Mouse (Mus musculus): ENCODE measurements at regions not wholly inside any gene's neighbourhood (a gene's known extent, or its start where the extent isn't known, plus 50 kb on each side); places are given as distances from the start of the nearest gene placed in this dataset.

DNA sequence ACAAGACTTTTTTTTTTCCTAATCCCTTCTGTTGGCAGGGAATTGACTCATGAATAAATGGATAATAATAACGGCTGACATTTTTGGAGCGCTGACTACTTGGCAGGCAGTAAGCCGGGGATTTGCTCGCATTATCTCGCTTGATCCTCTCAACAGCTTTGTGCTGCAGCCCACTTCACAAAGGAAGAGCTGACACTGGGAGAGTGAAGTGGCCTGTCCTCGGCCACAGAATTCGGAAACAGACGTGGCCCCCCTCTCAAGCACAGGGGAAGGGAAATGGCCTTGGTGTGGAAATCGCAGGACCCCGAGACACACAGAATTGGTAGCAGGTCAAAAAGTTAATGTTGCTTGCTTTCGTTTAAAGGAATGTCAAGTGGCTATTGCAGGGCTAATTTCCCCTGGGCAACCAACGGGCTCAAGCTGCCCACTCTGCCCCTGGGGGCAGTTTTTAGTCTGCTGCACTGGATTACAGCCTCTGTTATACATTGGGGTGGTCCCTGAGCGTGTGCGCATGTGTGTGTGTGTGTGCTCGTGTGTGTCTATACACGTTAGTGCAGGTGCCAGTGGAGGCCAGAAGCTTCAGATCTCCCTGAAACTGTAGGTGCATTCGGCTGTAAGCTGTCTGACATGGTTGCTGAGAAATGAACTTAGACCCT, 483.1 kb downstream of the Plcl1 start:
- DNase-seq (ENCODE audit: low spot score in 2 of 2), result no peak

DNA sequence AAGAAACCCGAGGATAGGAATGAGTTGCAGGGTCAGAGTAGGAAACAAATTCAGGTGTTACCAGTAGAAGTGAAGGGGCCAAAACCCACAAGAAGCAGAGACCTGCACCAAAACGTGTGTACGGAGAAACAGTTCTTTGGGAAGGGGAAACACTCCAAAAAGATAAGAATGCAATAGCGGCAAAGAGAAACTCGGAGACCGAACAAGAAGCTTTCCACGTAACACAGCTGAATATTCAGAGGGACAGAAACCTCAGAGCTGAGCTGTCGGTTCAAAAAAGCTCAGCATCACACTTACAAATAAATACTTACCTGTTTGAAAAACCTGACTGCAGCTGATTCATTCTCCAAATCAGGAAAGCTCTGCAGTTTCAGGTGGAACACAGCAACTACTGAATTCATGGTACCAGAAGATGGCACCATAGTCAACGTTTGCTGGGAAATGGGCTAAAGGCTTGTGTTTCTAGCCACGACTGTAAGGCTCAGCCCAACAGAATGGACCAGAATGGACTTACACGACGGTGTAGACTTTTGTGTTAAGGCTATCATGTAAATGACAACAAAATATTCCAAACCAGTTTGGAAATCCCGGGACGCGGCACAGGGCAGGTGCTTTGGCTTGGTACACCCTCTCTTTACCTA, 484.9 kb downstream of the Plcl1 start:
- no peak for DNase-seq (ENCODE audit: low spot score in 2 of 2)

DNA sequence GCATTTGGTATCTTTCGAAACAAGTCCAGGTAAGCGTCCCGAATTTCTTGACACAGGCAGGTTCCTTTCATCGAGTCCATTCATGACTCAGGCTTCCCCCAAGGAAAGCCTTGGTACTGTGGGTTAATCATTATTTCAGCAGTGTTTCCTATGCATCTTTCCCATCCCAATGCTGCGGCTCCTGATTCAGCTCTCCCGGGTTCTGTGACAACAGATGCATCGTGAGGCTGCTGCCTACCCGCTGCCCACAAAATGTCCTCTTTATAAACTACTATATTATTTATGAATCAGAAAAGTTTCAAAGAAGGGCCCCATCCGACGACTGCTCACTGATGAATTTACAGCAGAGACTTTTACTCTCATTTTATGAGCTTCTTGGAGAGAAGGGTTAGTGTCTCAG, 486.2 kb downstream of the Plcl1 start:
- DNase-seq (ENCODE audit: low spot score in 2 of 2), result no peak

DNA sequence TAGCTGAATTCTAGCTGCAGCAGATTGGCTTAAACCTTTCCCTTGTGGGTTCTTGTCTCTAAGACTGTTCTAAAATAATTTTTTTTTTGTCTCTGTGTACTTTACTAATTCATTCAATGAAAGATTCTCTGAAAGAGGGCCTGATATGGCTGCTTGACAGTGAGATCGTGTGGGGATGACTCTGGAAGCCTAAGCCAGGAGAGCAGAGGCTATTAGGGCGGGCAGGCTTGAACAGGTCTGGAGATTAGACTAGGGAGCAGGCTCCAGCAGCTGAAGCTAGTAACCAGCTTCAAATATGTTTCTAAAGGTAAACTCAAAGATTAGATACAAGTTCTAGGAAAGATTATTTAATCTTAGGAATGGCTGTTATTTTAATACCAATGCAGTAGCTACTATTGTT, 491.9 kb downstream of the Plcl1 start:
- no peak for DNase-seq (ENCODE audit: low spot score in 2 of 2)

DNA sequence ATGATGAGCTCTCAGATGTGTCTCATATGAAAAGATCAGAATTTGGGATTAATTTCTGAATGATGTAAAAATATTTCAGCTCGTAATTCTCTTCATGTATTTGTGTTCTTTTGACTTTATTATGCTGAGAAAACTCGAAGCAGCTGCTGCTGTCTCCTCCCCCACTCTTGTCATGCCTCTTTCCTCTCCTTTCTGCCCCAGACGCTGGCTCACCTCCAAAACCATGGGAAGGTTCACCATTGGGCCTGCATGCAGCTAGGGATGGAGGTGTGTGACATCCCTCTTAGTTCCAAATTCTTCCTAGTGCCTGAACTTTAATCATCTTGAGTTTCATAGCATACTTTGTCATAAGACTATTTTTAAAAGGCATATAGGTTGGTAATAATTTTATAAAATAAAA, 492.3 kb downstream of the Plcl1 start:
- DNase-seq (ENCODE audit: low spot score in 2 of 2), result no peak

DNA sequence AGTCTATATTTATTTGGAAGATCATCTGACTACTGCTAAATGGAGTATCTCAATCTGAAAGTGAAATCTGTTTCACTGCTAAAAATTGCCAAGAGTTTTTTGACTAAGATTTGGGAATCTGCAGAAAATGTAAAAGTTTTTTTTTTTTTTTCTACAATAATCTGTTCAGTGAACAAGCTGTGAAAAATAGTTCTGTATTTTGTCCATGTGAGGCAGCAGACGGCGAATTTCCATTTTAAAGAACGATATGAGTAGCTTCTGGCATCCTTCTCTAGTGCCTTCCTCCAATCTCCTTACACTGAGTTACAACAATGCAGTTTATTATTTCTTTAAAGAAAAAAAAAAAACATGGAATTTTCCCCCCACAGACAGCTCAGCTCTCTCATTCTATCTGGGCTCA, 494.3 kb downstream of the Plcl1 start:
- DNase-seq (ENCODE audit: low spot score in 2 of 2), result no peak

DNA sequence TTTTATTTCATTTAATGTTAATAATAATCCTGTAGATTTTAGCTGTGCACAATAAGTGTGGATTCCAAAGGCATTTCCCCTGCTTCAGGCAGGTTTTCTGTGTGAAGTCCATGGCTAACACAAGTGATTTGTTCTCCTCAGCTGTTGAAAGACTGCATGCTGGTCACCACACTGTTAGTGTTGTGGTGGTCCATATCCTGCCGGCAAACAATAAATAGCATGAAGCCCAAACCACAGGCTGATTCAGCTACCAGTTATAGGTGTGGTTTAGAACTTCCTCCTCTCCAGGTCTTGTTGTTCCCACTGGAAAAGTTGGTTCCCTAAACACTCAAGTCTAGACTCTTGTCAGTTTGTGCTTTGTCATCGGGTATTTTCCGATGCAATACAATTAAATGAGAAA, 497.5 kb downstream of the Plcl1 start:
- DNase-seq (ENCODE audit: low spot score in 2 of 2), result no peak

DNA sequence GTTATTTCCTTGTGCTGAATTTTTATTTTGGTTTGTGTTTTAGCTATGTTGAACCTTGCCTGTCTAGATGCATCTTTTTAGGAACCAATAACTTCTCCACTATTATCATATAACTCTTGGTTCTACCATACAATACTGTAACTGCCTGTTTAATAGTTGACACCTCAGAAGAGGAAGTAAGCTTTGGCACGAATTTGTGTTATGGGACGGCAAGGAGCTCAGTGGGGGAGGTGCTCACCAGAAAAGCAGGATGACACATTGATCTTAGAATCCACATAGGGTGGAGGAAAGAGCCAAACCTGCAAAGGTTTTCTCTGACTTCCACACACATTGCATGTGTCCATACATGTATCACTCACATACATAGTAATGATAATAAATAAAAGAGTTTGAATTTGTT, 498.9 kb downstream of the Plcl1 start:
- no peak for DNase-seq (ENCODE audit: low spot score in 2 of 2)

DNA sequence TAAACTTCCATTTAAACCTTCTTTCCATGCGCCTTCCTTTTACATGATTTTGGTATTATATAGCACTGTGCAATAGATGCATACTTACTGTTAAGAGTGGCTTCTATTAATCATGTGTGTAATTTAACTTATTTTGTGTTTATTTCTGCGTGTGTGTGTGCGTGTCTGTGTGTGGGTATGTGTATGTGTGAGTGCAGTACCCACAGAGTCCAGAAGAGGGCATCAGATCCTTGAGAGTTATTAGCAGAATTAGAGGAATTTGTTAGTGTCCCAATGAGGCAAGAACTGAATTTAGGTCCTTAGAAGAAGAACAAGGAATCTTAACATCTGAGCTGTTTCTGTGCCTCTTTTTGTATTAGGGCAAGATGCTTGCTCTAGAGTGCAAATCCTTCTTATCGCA, 499.5 kb downstream of the Plcl1 start:
- no peak for DNase-seq (ENCODE audit: low spot score in 2 of 2)

DNA sequence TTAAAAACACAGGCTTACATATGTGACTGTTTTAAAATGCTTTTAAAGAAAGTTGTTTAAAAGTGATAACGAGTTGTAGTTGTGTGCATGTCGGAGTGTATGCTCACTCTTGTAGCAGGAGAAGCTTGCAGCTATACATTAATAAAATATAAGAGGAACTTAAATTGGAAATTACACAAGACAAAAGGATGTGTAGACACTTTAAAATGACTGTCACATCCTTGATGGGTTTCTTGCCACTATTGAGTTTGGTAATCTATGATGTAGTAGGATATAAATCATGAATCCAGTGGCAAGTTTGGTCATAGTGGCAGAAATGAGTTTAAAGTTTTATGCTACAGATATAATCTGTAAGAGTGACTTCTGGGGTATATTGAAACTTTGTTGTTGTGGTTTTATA, 504.3 kb downstream of the Plcl1 start:
- no peak for DNase-seq (ENCODE audit: low spot score in 2 of 2)

DNA sequence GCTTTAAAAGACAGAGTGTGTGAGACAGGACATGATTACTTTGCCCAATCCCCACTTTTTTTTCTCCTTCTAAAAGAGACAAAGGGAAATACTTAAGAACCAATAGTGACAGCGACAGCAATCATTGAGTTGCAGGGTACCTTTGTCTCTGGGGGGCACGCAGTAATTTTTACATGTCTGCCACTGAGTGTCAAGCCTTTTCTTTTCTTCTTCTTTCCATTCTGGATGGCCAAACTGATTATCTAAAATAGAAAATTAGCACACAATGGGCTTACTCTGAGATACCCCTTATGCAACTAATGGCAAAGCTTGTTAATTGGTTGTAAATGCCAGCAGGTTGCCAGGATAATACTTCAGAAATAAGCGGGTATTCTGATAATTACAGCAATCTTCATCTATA, 508.6 kb downstream of the Plcl1 start:
- no peak for DNase-seq (ENCODE audit: low spot score in 2 of 2)

DNA sequence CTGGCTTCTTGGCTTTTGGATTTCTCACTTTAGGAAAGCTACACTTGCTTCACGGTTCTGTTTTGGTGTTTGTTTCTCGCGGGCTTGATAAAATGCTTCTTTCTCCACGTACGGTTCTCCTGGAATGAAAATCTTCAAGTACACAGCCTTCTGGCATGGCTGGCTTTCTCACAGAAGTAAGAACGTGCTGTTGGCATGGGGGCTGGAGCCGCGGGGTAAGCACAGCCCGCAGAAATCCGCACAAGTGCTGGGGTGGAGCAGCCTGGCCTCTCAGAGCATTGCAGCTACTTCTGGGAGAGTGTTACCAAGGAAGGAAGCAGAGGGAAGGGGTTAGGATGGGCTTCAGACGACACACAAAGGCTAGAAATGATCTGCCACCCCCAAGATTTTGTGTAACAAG, 510.2 kb downstream of the Plcl1 start:
- no peak for DNase-seq (ENCODE audit: low spot score in 2 of 2)

DNA sequence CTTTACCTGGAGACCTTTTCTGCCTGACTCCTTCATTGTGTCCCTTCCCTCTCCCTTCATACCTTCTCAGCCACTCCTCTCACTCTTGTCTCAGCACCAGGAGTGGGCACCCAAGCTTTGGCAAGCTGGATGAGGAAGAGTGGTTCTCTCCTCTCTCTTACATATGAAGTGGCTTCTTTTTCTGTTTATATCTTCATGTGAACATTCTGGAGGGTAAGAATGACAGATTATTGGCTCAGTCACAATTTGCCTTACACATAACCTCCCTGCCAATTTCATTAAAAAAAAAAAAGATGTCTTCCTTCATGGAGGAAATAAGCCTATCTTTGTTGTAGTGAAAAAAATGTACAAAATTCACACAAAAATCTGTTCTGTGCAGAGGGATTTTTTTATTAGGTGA, 513.8 kb downstream of the Plcl1 start:
- no peak for DNase-seq (ENCODE audit: low spot score in 2 of 2)

DNA sequence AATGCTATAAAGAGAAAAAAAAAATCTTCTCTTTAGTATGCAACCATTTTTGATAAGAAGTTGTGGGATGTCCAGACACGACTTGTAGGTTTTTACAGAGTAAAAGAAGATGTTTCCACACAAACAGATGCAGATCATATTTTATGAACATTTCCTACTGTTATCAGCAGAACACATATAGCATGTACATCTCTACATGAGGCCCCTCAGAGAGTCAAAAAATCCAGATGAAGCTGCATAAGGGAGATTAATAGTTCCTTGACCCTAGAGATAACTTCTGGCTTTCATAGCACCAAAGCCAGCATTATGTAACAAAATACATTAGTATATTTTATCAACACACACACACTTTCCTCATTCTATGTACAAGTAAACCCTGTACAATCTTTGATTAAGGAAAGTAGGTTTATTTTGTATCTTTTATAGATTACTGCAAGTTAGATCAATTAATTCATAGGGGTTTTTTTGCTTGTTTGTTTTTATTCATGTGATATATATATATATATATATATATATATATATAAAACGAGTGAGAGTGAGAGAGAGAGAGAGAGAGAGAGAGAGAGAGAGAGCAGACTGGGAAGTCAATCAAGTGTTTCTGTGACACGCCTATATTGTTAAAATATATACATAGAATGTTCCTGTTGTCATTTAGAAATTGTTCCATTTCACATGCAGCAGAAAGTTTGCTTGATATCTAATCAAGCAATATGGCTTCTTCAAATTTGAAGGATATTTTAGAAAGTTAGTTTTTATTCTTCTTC, 541.2 kb downstream of the Plcl1 start:
- no peak for DNase-seq (ENCODE audit: low spot score in 2 of 2)

DNA sequence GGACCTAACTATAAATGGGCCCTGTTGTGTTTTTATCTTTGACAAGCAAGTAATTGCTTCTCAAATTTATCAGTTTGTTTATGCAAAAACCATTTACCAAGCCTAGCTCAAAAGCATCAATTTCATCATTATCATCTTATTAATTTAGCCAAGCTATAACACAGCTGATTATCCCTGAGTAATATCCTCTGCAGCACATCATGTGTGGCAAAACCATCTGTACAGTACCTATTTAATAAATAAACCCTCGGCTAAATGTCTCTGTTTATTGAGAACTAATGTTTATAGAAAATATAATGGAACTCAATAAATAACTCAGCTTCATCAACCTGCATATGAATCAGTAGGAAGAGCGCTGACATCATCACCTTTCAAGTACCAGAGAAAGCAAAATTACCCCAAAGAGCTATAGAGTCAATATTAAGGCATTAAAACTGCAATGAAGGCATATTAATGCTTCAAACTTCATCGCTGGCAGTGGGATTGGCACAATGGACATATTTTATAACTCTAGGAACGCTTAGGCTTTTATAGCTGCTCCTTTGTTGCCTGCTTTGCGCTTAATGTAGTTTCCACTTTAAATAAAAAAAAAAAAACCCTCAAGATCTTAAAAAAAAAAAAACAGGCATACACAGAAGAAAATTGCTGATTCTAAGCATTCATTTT, 542.0 kb downstream of the Plcl1 start:
- DNase-seq (ENCODE audit: low spot score in 2 of 2), result no peak

DNA sequence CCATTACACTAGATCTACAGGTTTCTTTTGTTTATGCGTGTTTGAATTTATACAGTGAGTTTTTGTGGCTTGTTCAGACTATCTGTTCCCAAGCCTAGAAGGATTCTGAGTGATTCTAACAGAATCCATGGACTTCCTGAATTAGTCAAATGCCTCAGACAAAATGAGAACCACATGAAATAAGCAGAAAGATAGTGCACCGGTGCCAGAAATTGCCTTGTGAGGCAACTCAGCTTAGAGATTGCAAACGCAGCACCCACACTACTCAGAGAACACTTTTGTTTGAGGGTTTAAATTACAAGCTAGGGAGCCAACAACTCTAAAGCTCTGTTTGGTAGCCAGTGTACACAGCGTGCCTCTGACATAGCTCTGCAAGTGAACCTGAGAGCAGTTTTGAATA, 543.9 kb downstream of the Plcl1 start:
- DNase-seq (ENCODE audit: low spot score in 2 of 2), result no peak

DNA sequence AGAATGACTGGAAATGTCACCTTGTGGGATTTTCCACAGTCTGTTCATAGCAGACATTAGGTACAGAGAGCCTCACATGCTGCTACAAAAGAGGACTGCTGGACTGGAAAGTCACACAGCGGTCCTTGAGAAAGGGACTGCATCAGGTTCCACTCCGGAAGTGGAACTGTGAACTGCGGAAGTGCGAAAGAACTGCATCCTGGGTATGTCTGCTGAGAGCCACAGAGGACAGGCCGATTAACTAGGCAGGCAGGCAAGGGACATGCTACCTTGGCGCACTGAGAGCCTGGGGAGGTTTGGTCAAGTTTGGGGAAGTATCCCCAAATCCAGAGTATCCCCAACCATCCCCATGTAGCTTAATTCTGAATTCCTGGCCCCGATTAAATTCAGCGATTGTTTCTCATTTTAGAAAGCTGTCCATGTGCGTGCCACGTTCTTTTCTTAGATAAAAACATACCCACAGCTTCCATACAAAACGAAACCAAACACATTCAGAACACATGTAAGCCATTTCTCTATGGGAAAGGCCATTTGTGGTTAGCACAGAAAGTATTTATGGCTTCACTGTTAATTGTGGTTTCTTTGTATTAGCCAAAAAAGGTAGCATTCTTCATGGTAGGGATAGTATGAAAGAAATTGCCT, 552.2 kb downstream of the Plcl1 start:
- no peak for DNase-seq (ENCODE audit: low spot score in 2 of 2)

DNA sequence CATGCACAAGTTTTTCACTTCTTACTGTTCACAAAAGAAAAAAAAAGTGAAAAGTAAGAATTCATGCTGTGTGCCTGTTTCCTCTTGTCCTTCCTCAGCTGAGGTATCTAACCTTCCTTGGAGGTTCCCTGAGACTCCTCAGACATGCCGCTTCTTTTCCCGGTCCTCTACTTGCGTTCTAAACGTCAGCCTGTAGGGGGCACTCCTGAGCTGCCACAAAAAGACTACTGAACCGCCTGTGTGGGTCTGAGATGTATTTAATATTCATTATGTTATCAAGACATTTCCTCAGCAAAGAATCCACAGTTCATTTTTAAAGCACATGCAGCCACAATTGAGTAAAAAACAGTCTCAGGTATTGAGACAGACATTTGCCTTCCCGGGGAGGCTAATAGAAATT, 554.6 kb downstream of the Plcl1 start:
- no peak for DNase-seq (ENCODE audit: low spot score in 2 of 2)

DNA sequence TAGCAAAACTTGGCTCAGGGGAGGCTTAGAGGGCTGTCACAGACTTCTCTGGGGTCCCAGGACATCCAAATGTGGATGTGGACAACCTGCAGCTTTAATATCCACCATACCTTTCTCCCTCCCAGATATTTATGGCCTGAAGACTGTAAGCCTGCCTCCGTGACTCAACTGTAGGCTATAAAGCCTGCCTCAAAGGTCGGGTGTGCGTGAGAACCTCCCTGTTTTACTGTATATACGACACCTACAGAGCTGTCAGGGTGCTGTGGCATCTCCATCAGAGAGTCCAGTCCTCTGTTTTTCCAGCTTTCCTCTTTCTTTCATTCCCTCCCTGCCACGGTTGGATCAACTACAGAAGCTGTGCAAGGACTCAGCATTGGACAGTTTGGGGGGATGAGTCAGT, 558.1 kb downstream of the Plcl1 start:
- no peak for DNase-seq (ENCODE audit: low spot score in 2 of 2)

DNA sequence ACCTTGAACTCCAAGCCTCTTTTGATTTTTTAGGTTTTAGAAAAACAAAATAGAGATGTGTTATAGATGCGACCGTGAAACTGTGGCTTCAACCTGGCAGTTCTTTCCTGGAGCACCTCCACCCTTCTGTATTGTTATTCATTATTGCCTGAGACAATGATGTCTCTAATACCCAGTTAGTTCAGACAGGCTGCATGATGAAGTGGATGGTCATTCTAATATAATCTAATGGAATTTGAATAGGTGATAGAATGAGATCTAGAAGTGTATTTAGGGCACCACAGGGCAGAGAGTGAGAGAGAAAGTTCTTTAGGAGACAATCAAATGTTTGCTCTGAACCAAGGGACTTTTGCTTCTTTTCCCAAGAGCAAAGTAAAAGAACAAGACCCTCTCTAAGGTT, 560.6 kb downstream of the Plcl1 start:
- DNase-seq (ENCODE audit: low spot score in 2 of 2), result no peak

DNA sequence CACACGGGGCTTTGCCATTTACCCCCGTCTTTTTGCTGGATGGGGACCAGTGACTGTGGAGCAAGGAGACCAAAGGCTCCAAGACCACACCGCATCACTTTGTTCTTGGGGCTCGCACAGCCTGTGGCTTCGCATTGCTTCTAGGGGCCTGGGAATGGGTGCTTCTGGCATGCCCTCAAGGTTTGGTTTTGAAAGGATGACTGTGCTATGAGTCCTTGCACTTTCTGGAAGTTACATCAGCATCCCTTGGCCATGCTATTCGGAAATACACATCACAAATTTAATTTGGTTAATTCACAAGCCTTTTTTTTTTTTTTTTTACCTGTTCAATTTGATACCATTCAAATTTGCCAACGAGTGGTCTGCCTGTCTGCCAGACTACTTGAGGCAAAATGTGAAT, 562.1 kb downstream of the Plcl1 start:
- DNase-seq (ENCODE audit: low spot score in 2 of 2), result no peak

DNA sequence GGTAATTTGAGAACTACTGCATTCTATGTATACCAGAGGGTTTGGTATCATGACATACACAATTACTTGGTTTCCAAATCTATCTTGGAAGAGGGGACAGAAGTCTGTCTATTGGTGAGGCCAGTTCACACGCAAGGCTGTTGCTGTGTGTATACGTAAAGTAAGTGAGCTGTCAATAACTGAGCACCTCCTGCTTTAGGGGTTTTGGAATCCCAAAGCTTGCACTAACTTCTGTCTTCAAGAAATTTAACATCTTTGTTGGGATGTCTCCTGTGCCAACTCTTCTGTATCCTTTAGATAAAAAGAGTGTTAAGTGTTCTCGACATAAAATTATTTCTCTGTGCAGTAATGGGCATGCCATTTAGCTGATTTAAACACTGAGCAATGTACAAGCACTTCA, 572.1 kb downstream of the Plcl1 start:
- no peak for DNase-seq (ENCODE audit: low spot score in 2 of 2)
